Mouse (Mus musculus) CH12.LX (cell line): ENCODE measurements at regions not wholly inside any gene's neighbourhood (a gene's known extent, or its start where the extent isn't known, plus 50 kb on each side); places are given as distances from the start of the nearest gene placed in this dataset.

ENCODE experiments used
- DNase-seq: peaks from one replicate; pipeline ENCODE4 v3.0.0-alpha.2; 2013; ENCODE audit errors: extremely low read depth
- H3K27ac ChIP-seq: 2 replicates; pipeline ENCODE4 v1.5.1; 2012; ENCODE audit warnings: low read depth, mild to moderate bottlenecking, control low read depth, moderate library complexity; ENCODE audit not compliant: insufficient read depth
- H3K27me3 ChIP-seq: replicated peaks from 2 replicates; pipeline ENCODE3; 2012; ENCODE audit warnings: inconsistent platforms
- H3K36me3 ChIP-seq, 2 experiments: replicated peaks in 1 of 2; 2 replicates each; pipeline versions ENCODE3 to v1.6.1; 2012; ENCODE audit warnings: inconsistent platforms in 1 of 2, low read length in 1 of 2, mild to moderate bottlenecking in 1 of 2, mixed read lengths in 1 of 2, moderate library complexity in 1 of 2; ENCODE audit not compliant: control insufficient read depth in 1 of 2, insufficient read depth in 1 of 2
- H3K4me1 ChIP-seq, 2 experiments: 2 replicates each; pipeline ENCODE4 v1.6.1; 2012; ENCODE audit warnings: inconsistent platforms in 1 of 2, moderate library complexity in 1 of 2; ENCODE audit not compliant: insufficient read depth in 2 of 2, control insufficient read depth in 1 of 2
- H3K4me2 ChIP-seq: 2 replicates; pipeline ENCODE4 v1.6.1; 2012; ENCODE audit warnings: low read depth, mild to moderate bottlenecking, control low read depth; ENCODE audit not compliant: poor library complexity, insufficient read depth, severe bottlenecking
- H3K4me3 ChIP-seq, 3 experiments: fragments of 150-350 bp in 1 of 3; sonication (generic) in 1 of 3; replicated peaks in 1 of 3; 2 replicates each; pipeline versions ENCODE3 to v1.5.1; 2011 to 2012; ENCODE audit warnings: low read depth in 2 of 3, low read length in 2 of 3, mild to moderate bottlenecking in 2 of 3, moderate library complexity in 2 of 3, control low read depth in 1 of 3, improper control_type of control experiment in 1 of 3, inconsistent platforms in 1 of 3, mixed read lengths in 1 of 3; ENCODE audit not compliant: poor library complexity in 1 of 3
- H3K79me2 ChIP-seq: replicated peaks from 2 replicates; pipeline ENCODE4 v1.6.1; 2012; ENCODE audit warnings: mild to moderate bottlenecking, moderate library complexity; ENCODE audit not compliant: control insufficient read depth, poor library complexity, insufficient read depth, severe bottlenecking; ENCODE audit errors: extremely low read depth
- H3K9ac ChIP-seq: 2 replicates; pipeline ENCODE4 v1.6.1; 2012; ENCODE audit warnings: low read depth, mild to moderate bottlenecking, control low read depth, moderate library complexity; ENCODE audit not compliant: insufficient read depth
- H3K9me3 ChIP-seq: replicated peaks from 2 replicates; pipeline ENCODE3; 2012; ENCODE audit warnings: low read length, inconsistent platforms, mixed read lengths
- BHLHE40 ChIP-seq: IDR thresholded peaks from 2 replicates; pipeline ENCODE4 v1.6.1; 2011; ENCODE audit warnings: mild to moderate bottlenecking, low read depth, low read length, improper control_type of control experiment
- CHD1 ChIP-seq: IDR thresholded peaks from 2 replicates; pipeline ENCODE4 v1.6.1; 2012; ENCODE audit warnings: low read depth, low read length, improper control_type of control experiment, inconsistent platforms
- CHD2 ChIP-seq: IDR thresholded peaks from 2 replicates; pipeline ENCODE4 v1.6.1; 2011; ENCODE audit warnings: low read length, improper control_type of control experiment
- CTCF ChIP-seq, 2 experiments: IDR thresholded peaks in 1 of 2; conservative IDR thresholded peaks in 1 of 2; 2 replicates each; pipeline ENCODE4 v1.5.1; 2011 to 2012; ENCODE audit warnings: low read depth in 2 of 2, low read length in 2 of 2, improper control_type of control experiment in 1 of 2, inconsistent platforms in 1 of 2, mild to moderate bottlenecking in 1 of 2, moderate library complexity in 1 of 2
- E2F4 ChIP-seq: IDR thresholded peaks from 2 replicates; pipeline ENCODE4 v1.6.1; 2011; ENCODE audit warnings: low read depth, low read length, improper control_type of control experiment; ENCODE audit not compliant: insufficient replicate concordance
- ELF1 ChIP-seq: IDR thresholded peaks from 2 replicates; pipeline ENCODE4 v1.6.1; 2014; ENCODE audit warnings: low read depth, mild to moderate bottlenecking, inconsistent platforms, low read length, improper control_type of control experiment
- EP300 ChIP-seq: IDR thresholded peaks from 2 replicates; pipeline ENCODE4 v1.6.1; 2011; ENCODE audit warnings: low read length, improper control_type of control experiment
- ETS1 ChIP-seq: conservative IDR thresholded peaks from 2 replicates; pipeline ENCODE4 v1.6.1; 2012; ENCODE audit warnings: low read depth, mild to moderate bottlenecking, inconsistent platforms, low read length, improper control_type of control experiment, moderate library complexity
- IRF4 ChIP-seq: IDR thresholded peaks from 2 replicates; pipeline ENCODE4 v1.6.1; 2014; ENCODE audit warnings: low read depth, mild to moderate bottlenecking, inconsistent platforms, low read length, improper control_type of control experiment
- JUN ChIP-seq: IDR thresholded peaks from 2 replicates; pipeline ENCODE4 v1.6.1; 2011; ENCODE audit warnings: low read depth, mild to moderate bottlenecking, low read length, improper control_type of control experiment, moderate library complexity; ENCODE audit not compliant: insufficient read depth
- JUND ChIP-seq: conservative IDR thresholded peaks from 2 replicates; pipeline ENCODE4 v1.6.1; 2011; ENCODE audit warnings: low read depth, low read length, improper control_type of control experiment
- KAT2A ChIP-seq: IDR thresholded peaks from 2 replicates; pipeline ENCODE4 v1.6.1; 2012; ENCODE audit warnings: low read length, improper control_type of control experiment, inconsistent platforms; ENCODE audit not compliant: insufficient replicate concordance
- MAFK ChIP-seq: IDR thresholded peaks from 2 replicates; pipeline ENCODE4 v1.6.1; 2011; ENCODE audit warnings: low read length, improper control_type of control experiment; ENCODE audit not compliant: insufficient replicate concordance
- MEF2A ChIP-seq: IDR thresholded peaks from 2 replicates; pipeline ENCODE4 v1.6.1; 2014; ENCODE audit warnings: low read depth, mild to moderate bottlenecking, inconsistent platforms, low read length, improper control_type of control experiment, borderline replicate concordance
- NRF1 ChIP-seq: IDR thresholded peaks from 2 replicates; pipeline ENCODE4 v1.6.1; 2014; ENCODE audit warnings: low read depth, mild to moderate bottlenecking, inconsistent platforms, low read length, improper control_type of control experiment, moderate library complexity
- RCOR1 ChIP-seq: conservative IDR thresholded peaks from 2 replicates; pipeline ENCODE4 v1.6.1; 2012; ENCODE audit warnings: low read depth, mild to moderate bottlenecking, inconsistent platforms, low read length, improper control_type of control experiment
- SIN3A ChIP-seq: IDR thresholded peaks from 2 replicates; pipeline ENCODE4 v1.6.1; 2012; ENCODE audit warnings: low read length, improper control_type of control experiment, inconsistent platforms
- SMC3 ChIP-seq: IDR thresholded peaks from 2 replicates; pipeline ENCODE4 v1.6.1; 2011; ENCODE audit warnings: low read depth, low read length, improper control_type of control experiment
- TBP ChIP-seq: conservative IDR thresholded peaks from 2 replicates; pipeline ENCODE4 v1.6.1; 2011; ENCODE audit warnings: low read depth, low read length, improper control_type of control experiment
- TCF12 ChIP-seq: IDR thresholded peaks from 2 replicates; pipeline ENCODE4 v1.6.1; 2014; ENCODE audit warnings: low read depth, mild to moderate bottlenecking, inconsistent platforms, low read length, improper control_type of control experiment
- USF1 ChIP-seq: IDR thresholded peaks from 2 replicates; pipeline ENCODE4 v1.6.1; 2014; ENCODE audit warnings: low read depth, mild to moderate bottlenecking, inconsistent platforms, low read length, improper control_type of control experiment
- USF2 ChIP-seq: conservative IDR thresholded peaks from 2 replicates; pipeline ENCODE4 v1.6.1; 2011; ENCODE audit warnings: low read depth, low read length, improper control_type of control experiment
- ZMIZ1 ChIP-seq: IDR thresholded peaks from 2 replicates; pipeline ENCODE4 v1.6.1; 2012; ENCODE audit warnings: low read depth, mild to moderate bottlenecking, inconsistent platforms, low read length, improper control_type of control experiment
- ZNF384 ChIP-seq: IDR thresholded peaks from 2 replicates; pipeline ENCODE4 v1.6.1; 2012; ENCODE audit warnings: low read depth, low read length, improper control_type of control experiment, inconsistent platforms
- dilution Hi-C: fragments of 300-500 bp; cut with MboI; formaldehyde crosslinking; loops from 2 replicates; pipeline ENCODE4 v1.14.3; 2020; ENCODE audit warnings: low sequenced_read_pairs; ENCODE audit not compliant: extremely low pct_unique_long_range_greater_than_20kb, extremely low pct_ligation_motif_present
- in situ Hi-C: fragments of 300-500 bp; cut with MboI; formaldehyde crosslinking; loops from 3 replicates; pipeline ENCODE4 v1.14.3; 2019; ENCODE audit warnings: low sequenced_read_pairs, low pct_ligation_motif_present, low pct_unique_long_range_greater_than_20kb, mixed read lengths

DNA sequence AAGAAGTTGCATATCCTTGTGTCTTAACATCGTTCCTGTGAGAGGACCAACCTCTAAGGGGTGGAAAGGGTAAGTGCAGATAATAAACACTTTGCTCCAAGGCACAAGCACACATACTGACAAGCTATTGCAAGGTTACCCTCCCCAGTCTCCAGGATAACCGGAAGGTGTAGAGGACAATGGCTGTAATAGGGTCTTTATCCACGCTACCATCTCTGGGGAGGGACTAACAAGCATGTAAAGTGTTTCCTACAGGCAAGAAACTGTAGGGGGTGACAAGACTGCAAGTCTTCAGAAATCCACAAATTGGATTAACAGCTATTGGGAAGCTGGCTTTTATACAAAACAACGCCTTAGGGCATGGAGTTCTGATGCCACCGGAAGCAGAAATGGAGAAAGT lies 197.5 kb upstream of the Chl1 start:
- no peak overlapping the region for H3K9ac ChIP-seq
- H3K36me3 ChIP-seq: no peaks in the 10 kb centered on the region
- DNase-seq: no peak
- H3K79me2 ChIP-seq: no peaks in the 10 kb centered on the region
- no peaks in the 10 kb centered on the region for H3K4me1 ChIP-seq
- TF ChIP-seq EP300: no peak
- no peak for TF ChIP-seq ELF1
- TF ChIP-seq TBP: no peak
- TF ChIP-seq USF2: no peak
- TF ChIP-seq CHD1: no peak
- no peak for TF ChIP-seq ZMIZ1
- no peak for TF ChIP-seq JUND
- TF ChIP-seq RCOR1: no peak
- TF ChIP-seq JUN: no peak
- no peak for TF ChIP-seq E2F4
- no peak for TF ChIP-seq USF1
- TF ChIP-seq SIN3A: no peak
- TF ChIP-seq CTCF (conservative IDR thresholded peaks at IDR 0.05 in 1 of 2, IDR thresholded peaks at IDR 0.05 in 1 of 2; ENCODE audit: low read depth in 2 of 2, low read length in 2 of 2): no peak
- no peak for TF ChIP-seq NRF1
- no peak for TF ChIP-seq TCF12
- no peak for TF ChIP-seq BHLHE40
- TF ChIP-seq ZNF384: no peak
- no peak for TF ChIP-seq IRF4
- TF ChIP-seq SMC3: no peak
- no peak overlapping the region for H3K4me2 ChIP-seq
- dilution Hi-C loops (no loop called here), in situ Hi-C loops (loop anchor here (25.0 kb wide), 1 partner anchor 374 kb away; no protein-coding TSS in a partner anchor)
- peaks cover 38% of the 10 kb centered on the region for H3K9me3 ChIP-seq
- no peak overlapping the region for H3K4me3 ChIP-seq
- no peak overlapping the region for H3K27ac ChIP-seq
- no peaks in the 10 kb centered on the region for H3K27me3 ChIP-seq

DNA sequence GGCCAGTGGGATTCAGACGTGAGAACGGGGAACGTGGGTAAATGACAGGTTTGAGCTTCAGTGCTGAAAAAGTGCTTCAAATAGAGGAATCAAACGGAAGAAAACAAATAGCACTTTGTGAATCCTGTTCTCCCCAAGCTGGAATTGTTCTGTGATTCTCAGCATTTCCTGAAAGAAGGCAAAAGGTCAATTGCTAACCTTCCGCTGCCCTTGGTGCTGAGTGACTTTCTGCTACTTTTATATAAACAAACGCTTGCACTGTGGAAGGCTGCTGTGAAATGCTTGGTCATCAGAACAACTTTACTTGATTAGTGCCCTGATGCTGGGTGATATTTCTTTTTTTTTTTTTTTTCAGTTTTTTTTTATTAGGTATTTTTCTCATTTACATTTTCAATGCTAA lies 192.3 kb upstream of the Chl1 start:
- no peak overlapping the region for H3K4me2 ChIP-seq
- TF ChIP-seq ZMIZ1 (no peak), ETS1 (no peak), RCOR1 (no peak), MAFK (no peak), JUN (no peak), CHD1 (no peak), ZNF384 (no peak), SMC3 (no peak), E2F4 (no peak), TCF12 (no peak), MEF2A (no peak), EP300 (no peak), JUND (no peak), CHD2 (no peak), KAT2A (no peak)
- H3K9ac ChIP-seq: no peak overlapping the region
- no peaks in the 10 kb centered on the region for H3K27me3 ChIP-seq
- H3K27ac ChIP-seq: no peak overlapping the region
- H3K36me3 ChIP-seq: no peaks in the 10 kb centered on the region
- H3K79me2 ChIP-seq: no peaks in the 10 kb centered on the region
- H3K4me1 ChIP-seq: no peaks in the 10 kb centered on the region
- in situ Hi-C loops (loop anchor here (25.0 kb wide), 1 partner anchor 369 kb away; no protein-coding TSS in a partner anchor), dilution Hi-C loops (no loop called here)
- no peak overlapping the region for H3K4me3 ChIP-seq
- H3K9me3 ChIP-seq: peaks cover 37% of the 10 kb centered on the region
- DNase-seq: no peak
